Mouse (Mus musculus) ES-Bruce4 (cell line): ENCODE results near the gene Ube2d3. TPM values are rescaled to one million over a fixed set of nuclear protein-coding genes. Genes with fewer than 3 reads are reported as not detected.
A peak's percentile ranks its signal among the peaks of the same experiment; 100 is the strongest.

Experiments used
- H3K27ac ChIP-seq: 2 replicates; pipeline ENCODE4 v1.5.1; 2012; ENCODE audit warnings: low read length, inconsistent platforms; ENCODE audit not compliant: insufficient read depth
- H3K27me3 ChIP-seq: 2 replicates; pipeline ENCODE4 v1.6.1; 2012; ENCODE audit warnings: mild to moderate bottlenecking, low read length, inconsistent platforms; ENCODE audit not compliant: control insufficient read depth, poor library complexity, insufficient read depth, severe bottlenecking
- H3K36me3 ChIP-seq: 2 replicates; pipeline ENCODE4 v1.6.1; 2012; ENCODE audit warnings: inconsistent platforms, mild to moderate bottlenecking, low read length, moderate library complexity; ENCODE audit not compliant: control insufficient read depth, poor library complexity, insufficient read depth, severe bottlenecking
- H3K4me1 ChIP-seq: one replicate; pipeline ENCODE4 v1.8.1; 2011; ENCODE audit warnings: low read length; ENCODE audit not compliant: control insufficient read depth, insufficient read depth
- H3K4me3 ChIP-seq: 2 replicates; pipeline ENCODE4 v1.5.1; 2011; ENCODE audit warnings: low read depth, mild to moderate bottlenecking, low read length
- H3K9ac ChIP-seq: 2 replicates; pipeline ENCODE4 v1.6.1; 2012; ENCODE audit warnings: low read depth, mild to moderate bottlenecking, inconsistent platforms; ENCODE audit not compliant: poor library complexity, severe bottlenecking
- H3K9me3 ChIP-seq: replicated peaks from 2 replicates; pipeline ENCODE4 v1.6.1; 2012; ENCODE audit warnings: mild to moderate bottlenecking, low read length, inconsistent platforms; ENCODE audit not compliant: control insufficient read depth, poor library complexity, insufficient read depth, severe bottlenecking
- CTCF ChIP-seq: IDR thresholded peaks from one replicate; pipeline ENCODE4 v1.8.1; 2011; ENCODE audit warnings: low read depth, low read length
- EP300 ChIP-seq: IDR thresholded peaks from 2 replicates; pipeline ENCODE4 v1.6.1; 2011; ENCODE audit warnings: low read depth, low read length; ENCODE audit not compliant: insufficient read depth
- POLR2A ChIP-seq: IDR thresholded peaks from one replicate; pipeline ENCODE4 v1.8.1; 2011; ENCODE audit warnings: low read length; ENCODE audit not compliant: insufficient read depth
- polyA plus RNA-seq: library from polyadenylated mRNA; stranded (reverse); fragments of >200 nt; gene quantifications from 2 replicates; pipeline ENCODE4 v1.2.4, GENCODE M21; 2011; ENCODE audit warnings: low read depth; ENCODE audit not compliant: missing spikeins, insufficient read depth, insufficient read length

Gene Ube2d3
- polyA plus RNA-seq, 1 experiment: 516 TPM

DNA sequence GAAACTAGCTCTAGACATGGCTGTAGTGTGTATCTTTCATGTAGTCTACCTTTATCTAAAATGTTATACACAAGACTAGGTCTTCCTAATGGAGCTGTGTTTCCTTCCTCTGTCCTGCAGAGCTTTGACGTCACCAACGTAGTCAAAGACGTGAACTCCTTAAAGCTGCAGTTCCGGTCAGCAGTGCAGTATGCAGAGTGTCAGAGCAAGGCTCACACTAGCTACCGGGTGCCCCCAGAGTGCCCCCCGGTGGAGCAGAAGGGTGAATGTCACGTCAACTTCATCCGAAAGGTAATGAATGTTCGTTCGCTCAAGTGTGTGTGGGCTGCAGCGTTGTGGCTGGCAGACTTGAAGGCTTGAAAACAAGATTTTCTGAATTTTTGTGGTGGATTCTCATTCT lies 73.7 kb downstream of the Ube2d3 start:
- H3K4me3 ChIP-seq: no peak overlapping the region
- TF ChIP-seq EP300 (no peak), CTCF (peak; percentile 48)
- no peak overlapping the region for H3K27ac ChIP-seq
- H3K9ac ChIP-seq: no peak overlapping the region
- H3K9me3 ChIP-seq: no peaks in the 10 kb centered on the region
- peaks cover under 1% of the 10 kb centered on the region for H3K4me1 ChIP-seq
- H3K27me3 ChIP-seq: no peaks in the 10 kb centered on the region
- 0 out of 2 replicates have a peak, but pooled peaks cover 2% of the 10 kb centered on the region for H3K36me3 ChIP-seq

DNA sequence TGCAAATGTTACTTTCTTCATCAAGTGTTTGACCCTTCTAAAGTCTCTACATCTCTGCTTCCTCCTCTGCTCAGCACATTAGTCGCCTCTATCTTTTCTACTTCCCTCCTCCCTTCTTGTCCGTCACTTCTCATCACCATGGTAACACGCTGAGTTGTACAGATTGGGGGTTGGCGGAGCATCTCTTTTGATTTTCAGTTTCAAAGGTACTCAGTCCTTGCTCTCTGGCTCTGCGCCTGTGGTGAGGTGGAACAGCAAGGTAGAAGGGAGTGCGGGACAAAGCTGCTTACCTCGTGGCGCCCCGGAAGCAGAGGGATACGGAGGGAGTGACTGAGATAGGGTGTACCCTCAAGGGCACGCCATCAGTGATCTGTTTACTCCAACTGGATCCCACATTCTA lies 75.3 kb downstream of the Ube2d3 start:
- Histone ChIP-seq H3K4me3 (peak overlapping the region; percentile 12), H3K36me3 (0 out of 2 replicates have a peak, but pooled peaks cover 2% of the 10 kb centered on the region), H3K4me1 (peaks cover 2% of the 10 kb centered on the region), H3K9ac (no peak overlapping the region), H3K9me3 (no peaks in the 10 kb centered on the region), H3K27me3 (no peaks in the 10 kb centered on the region), H3K27ac (peak overlapping the region; percentile 70)
- TF ChIP-seq EP300: no peak
- no peak for TF ChIP-seq POLR2A
- TF ChIP-seq CTCF: no peak

DNA sequence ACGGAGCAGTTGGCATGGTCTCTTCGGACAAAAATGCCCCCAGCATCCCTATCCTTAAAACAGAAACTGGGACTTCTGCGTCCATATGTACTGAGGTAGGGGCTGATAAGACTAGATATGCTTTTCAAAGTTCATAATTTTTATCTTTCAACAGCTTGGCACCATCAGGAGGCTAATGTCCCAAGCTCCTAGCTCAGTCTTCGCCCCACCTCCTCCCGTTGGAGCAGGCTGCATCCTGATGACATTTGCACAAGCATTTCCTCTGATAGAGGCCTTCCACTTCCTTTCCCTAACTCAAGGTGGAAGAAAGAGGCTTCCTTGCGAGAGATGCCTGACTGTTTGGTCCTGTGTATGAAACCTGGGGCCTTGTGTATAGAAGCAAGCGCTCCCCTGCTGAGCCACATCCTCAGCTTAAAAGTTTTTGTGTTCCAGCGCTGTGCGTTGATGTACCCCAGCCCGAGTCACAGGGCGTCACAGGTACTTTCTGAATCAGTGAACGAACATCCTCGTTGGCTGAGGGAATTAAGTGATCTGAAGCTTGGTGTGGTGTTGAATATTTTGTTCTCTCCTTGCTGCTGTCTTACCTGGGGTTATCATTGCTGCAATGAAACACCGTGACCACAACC lies 76.0 kb downstream of the Ube2d3 start:
- Histone ChIP-seq H3K9me3 (no peaks in the 10 kb centered on the region), H3K9ac (no peak overlapping the region), H3K4me1 (peaks cover 2% of the 10 kb centered on the region), H3K27me3 (no peaks in the 10 kb centered on the region), H3K27ac (peak overlapping the region; percentile 70), H3K36me3 (0 out of 2 replicates have a peak, but pooled peaks cover 2% of the 10 kb centered on the region), H3K4me3 (0 out of 2 replicates have a peak overlapping the region, but pooled peaks have one; percentile 12)
- TF ChIP-seq CTCF (no peak), EP300 (no peak), POLR2A (no peak)

DNA sequence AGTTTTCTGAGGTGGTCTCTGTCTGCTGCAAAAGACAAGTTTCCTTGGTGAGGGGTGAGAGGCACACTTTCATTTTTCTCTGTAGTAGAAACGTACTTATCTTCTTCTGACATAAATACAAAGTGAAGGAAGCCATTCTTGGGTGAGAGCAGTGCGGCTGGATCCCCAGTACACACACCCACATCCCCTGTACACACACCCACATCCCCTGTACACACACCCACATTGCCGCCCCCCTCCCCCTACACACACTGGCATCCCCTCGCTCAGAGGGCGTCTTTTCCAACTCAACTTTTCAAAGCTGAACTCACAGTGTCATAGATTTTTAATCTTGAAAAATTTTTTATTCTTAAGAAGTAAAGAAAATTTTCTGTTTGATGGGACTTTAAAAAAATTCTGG lies 77.3 kb downstream of the Ube2d3 start:
- no peak overlapping the region for H3K4me3 ChIP-seq
- TF ChIP-seq POLR2A (no peak), EP300 (no peak), CTCF (no peak)
- 0 out of 2 replicates have a peak, but pooled peaks cover 2% of the 10 kb centered on the region for H3K36me3 ChIP-seq
- H3K27me3 ChIP-seq: no peaks in the 10 kb centered on the region
- H3K9ac ChIP-seq: no peak overlapping the region
- peaks cover 2% of the 10 kb centered on the region for H3K4me1 ChIP-seq
- H3K9me3 ChIP-seq: no peaks in the 10 kb centered on the region
- H3K27ac ChIP-seq: no peak overlapping the region

DNA sequence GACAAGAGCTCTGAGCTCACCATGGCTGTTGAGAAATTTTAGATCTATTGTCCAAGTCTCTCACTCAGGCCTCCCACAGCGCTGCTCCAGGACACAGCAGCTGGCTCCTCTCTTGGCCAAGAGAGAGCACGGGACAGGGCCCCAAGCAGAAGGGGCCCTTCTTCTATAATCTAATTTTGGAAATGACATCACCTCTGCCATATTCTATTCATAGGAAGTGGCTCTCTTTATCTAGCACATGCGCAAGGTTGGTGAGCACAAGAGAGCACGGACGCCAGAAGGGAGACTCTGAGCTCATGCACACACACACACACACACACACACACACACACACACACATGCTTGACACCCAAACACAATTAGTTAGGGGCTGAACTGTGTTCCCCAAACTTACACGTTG lies 78.9 kb downstream of the Ube2d3 start:
- H3K4me3 ChIP-seq: no peak overlapping the region
- peaks cover 3% of the 10 kb centered on the region for H3K4me1 ChIP-seq
- H3K27me3 ChIP-seq: no peaks in the 10 kb centered on the region
- no peak overlapping the region for H3K9ac ChIP-seq
- H3K27ac ChIP-seq: no peak overlapping the region
- H3K9me3 ChIP-seq: no peaks in the 10 kb centered on the region
- H3K36me3 ChIP-seq: no peaks in the 10 kb centered on the region
- TF ChIP-seq CTCF: no peak

Other genes with a start within 250 kb of the Ube2d3 start
- gene Cenpe, start 225.6 kb upstream of the Ube2d3 start, polyA plus RNA-seq: 85.5 and 88.7 TPM in 2 replicates
- 3.2 and 3.8 TPM in 2 replicates for gene Bdh2, start 156.9 kb upstream of the Ube2d3 start, polyA plus RNA-seq
- gene Slc9b2, start 130.4 kb upstream of the Ube2d3 start, polyA plus RNA-seq: 5.1 and 6.3 TPM in 2 replicates
- gene Slc9b1, start 90.1 kb upstream of the Ube2d3 start, polyA plus RNA-seq: 18.4 and 20.9 TPM in 2 replicates
- 24.7 and 26.2 TPM in 2 replicates for gene Cisd2, start 14.2 kb upstream of the Ube2d3 start, polyA plus RNA-seq
- 114 and 122 TPM in 2 replicates for gene Manba, start 47.5 kb downstream of the Ube2d3 start, polyA plus RNA-seq